Mouse (Mus musculus) G1E (cell line): ENCODE measurements around the gene Armh2. TPM values are rescaled to one million over a fixed set of nuclear protein-coding genes. Genes with fewer than 3 reads are reported as not detected.
A peak's percentile ranks its signal among the peaks of the same experiment; 100 is the strongest.
"Not testable (repeated sequence)": the region's sequence is repeated elsewhere in the genome, so short reads cannot be mapped to it uniquely, and the experiment has no call there.

Source experiments
- ATAC-seq: 2 replicates; pipeline ENCODE4 v1.8.0; 2016; ENCODE audit warnings: mild to moderate bottlenecking; ENCODE audit not compliant: insufficient number of reproducible peaks, poor library complexity, low FRiP score, severe bottlenecking; ENCODE audit errors: extremely low read depth
- DNase-seq: peaks from one replicate; pipeline ENCODE4 v3.0.0; 2012; ENCODE audit warnings: low spot score
- H3K27me3 ChIP-seq: 2 replicates; pipeline ENCODE4 v1.6.1; 2012; ENCODE audit warnings: mild to moderate bottlenecking, low read length, inconsistent platforms; ENCODE audit not compliant: insufficient read depth
- H3K36me3 ChIP-seq: replicated peaks from 2 replicates; pipeline ENCODE3; 2012; ENCODE audit warnings: mild to moderate bottlenecking, inconsistent platforms
- H3K4me1 ChIP-seq: 2 replicates; pipeline ENCODE4 v1.6.1; 2012; ENCODE audit warnings: low read depth, low read length, inconsistent platforms, mixed read lengths; ENCODE audit not compliant: insufficient read depth
- H3K4me3 ChIP-seq: 2 replicates; pipeline ENCODE4 v1.5.1; 2012; ENCODE audit warnings: low read depth, mild to moderate bottlenecking, inconsistent platforms, low read length, moderate library complexity, mixed read lengths
- H3K9me3 ChIP-seq: replicated peaks from 2 replicates; pipeline ENCODE4 v1.6.1; 2012; ENCODE audit warnings: inconsistent platforms
- CTCF ChIP-seq: IDR thresholded peaks from 2 replicates; pipeline ENCODE4 v1.5.1; 2012; ENCODE audit warnings: low read depth, low read length, inconsistent platforms, mixed read lengths
- GATA1 ChIP-seq: IDR thresholded peaks from 2 replicates; pipeline ENCODE4 v1.6.1; 2012; ENCODE audit warnings: borderline replicate concordance, low read length, inconsistent platforms, mixed read lengths
- GATA2 ChIP-seq: IDR thresholded peaks from 2 replicates; pipeline ENCODE4 v1.6.1; 2012; ENCODE audit warnings: low read depth, low read length, inconsistent platforms, borderline replicate concordance
- POLR2AphosphoS5 ChIP-seq: IDR thresholded peaks from 2 replicates; pipeline ENCODE4 v1.6.1; 2012; ENCODE audit warnings: low read depth, low read length, inconsistent platforms; ENCODE audit not compliant: insufficient replicate concordance
- TAL1 ChIP-seq: conservative IDR thresholded peaks from 2 replicates; pipeline ENCODE4 v1.6.1; 2012; ENCODE audit warnings: low read depth, low read length, inconsistent platforms, mixed read lengths
- polyA plus RNA-seq: library from polyadenylated mRNA; stranded (reverse); fragments of >175 nt; gene quantifications from 2 replicates; pipeline ENCODE4 v1.2.3, GENCODE M21; 2012
- total RNA-seq, 2 experiments: library from RNA; stranded (forward) in 1 of 2; stranded (reverse) in 1 of 2; fragments of 200-1000 nt in 1 of 2; fragments of >200 nt in 1 of 2; fragmentation: Nextera tagmentation in 1 of 2; gene quantifications; 2 replicates each; pipeline ENCODE4 v1.2.3; 2014 to 2017

Armh2 gene
- total and polyA plus RNA-seq, 3 experiments: 0.22 TPM; not detected in 2

DNA sequence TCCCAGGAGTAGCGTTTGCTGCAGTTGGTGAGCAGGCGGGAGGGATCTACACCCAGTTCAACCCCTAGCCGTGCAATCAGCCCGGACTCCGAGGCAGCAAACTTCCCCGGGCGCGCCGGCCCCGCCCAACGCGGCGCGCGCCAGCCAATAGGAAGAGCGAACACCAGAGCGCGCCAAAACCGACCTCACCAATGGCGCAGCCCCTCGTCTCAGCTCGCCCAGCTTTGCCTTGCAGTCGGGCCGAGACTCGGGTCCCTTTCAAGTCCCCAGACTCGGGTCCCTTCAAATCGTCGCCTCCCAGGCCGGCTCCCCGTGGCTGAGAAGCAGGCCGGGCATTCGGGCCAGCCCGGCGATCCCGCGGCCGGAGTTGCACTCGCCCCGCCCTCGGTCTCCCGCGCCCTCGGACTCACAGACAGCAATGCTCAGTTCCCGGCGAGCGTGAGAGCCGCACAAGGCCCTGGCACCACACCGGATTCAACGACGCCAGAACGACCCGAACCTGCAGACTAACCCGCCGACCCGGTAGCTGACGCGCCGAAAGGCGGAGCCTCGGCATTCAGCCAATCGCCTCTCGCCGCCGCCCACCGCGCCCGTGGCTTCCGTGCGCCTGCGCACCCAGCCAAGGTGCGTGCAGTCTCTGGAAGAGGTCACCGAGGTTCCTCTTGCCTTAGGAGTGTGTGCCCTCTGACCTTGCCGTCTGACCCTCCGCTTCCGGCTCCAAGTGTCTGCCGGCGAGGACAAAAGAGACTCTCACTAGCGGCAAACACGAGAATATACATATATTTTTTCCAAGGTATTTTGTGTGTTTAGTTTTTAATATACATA is 20.6 kb downstream of the Armh2 start, which contains the start of gene Gmnn:
Gmnn (minus strand) TSS at position 521 of the 825 bp plus-strand sequence.
- peak; percentile 82 for ATAC-seq

GRCm38 (mm10) chr13:24762254-24762653 is 21.2 kb downstream of the Armh2 start:
- Histone ChIP-seq H3K27me3 (no peaks in the 10 kb centered on the region), H3K4me1 (peaks cover 44% of the 10 kb centered on the region), H3K36me3 (peaks cover 35% of the 10 kb centered on the region), H3K4me3 (peak overlapping the region; percentile 93), H3K9me3 (no peaks in the 10 kb centered on the region)
- TF ChIP-seq POLR2AphosphoS5: no peak
- TF ChIP-seq GATA1: no peak
- no peak for TF ChIP-seq CTCF
- TF ChIP-seq GATA2: no peak
- TF ChIP-seq TAL1: no peak
- ATAC-seq (no peak), DNase-seq (no peak)

More for the DNA sequence above, 20.6 kb downstream of the Armh2 start, which contains the start of gene Gmnn:
- Histone ChIP-seq H3K4me1 (peaks cover 44% of the 10 kb centered on the region), H3K36me3 (peaks cover 41% of the 10 kb centered on the region), H3K9me3 (no peaks in the 10 kb centered on the region), H3K4me3 (peak within 1 kb of the TSS; percentile 93), H3K27me3 (no peaks in the 10 kb centered on the region)
- TF ChIP-seq CTCF: no peak
- no peak for TF ChIP-seq GATA1
- no peak for TF ChIP-seq TAL1
- no peak for TF ChIP-seq GATA2
- TF ChIP-seq POLR2AphosphoS5: no peak
- peak; percentile 95 for DNase-seq

- not testable (repeated sequence) for H3K9me3 ChIP-seq, ATAC-seq, H3K36me3 ChIP-seq, H3K27me3 ChIP-seq, H3K4me1 ChIP-seq, H3K4me3 ChIP-seq, DNase-seq
Observed at GRCm38 (mm10) chr13:24767809-24768208, 26.8 kb downstream of the Armh2 start.

DNA sequence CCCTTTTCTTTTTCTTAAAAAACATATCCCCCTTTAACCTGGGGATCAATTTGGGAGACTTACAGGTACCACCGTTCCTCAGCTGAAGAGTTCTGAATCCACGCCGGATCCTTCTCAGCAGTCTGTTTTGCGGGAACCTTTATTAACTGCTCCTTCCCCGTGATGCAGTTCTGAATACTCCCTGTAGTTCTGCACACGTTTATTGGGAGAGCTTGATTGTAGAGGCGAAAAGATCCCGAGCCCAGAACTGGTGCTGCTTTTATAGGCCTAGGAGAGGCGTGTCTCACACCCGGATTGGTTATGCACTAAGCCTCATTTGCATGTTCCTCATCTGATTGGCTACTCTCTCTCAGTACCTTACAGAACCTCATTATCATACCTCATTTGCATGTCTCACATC is 30.4 kb downstream of the Armh2 start:
- H3K4me3 ChIP-seq, H3K36me3 ChIP-seq, ATAC-seq, H3K4me1 ChIP-seq, H3K9me3 ChIP-seq, DNase-seq, H3K27me3 ChIP-seq: not testable (repeated sequence)

DNA sequence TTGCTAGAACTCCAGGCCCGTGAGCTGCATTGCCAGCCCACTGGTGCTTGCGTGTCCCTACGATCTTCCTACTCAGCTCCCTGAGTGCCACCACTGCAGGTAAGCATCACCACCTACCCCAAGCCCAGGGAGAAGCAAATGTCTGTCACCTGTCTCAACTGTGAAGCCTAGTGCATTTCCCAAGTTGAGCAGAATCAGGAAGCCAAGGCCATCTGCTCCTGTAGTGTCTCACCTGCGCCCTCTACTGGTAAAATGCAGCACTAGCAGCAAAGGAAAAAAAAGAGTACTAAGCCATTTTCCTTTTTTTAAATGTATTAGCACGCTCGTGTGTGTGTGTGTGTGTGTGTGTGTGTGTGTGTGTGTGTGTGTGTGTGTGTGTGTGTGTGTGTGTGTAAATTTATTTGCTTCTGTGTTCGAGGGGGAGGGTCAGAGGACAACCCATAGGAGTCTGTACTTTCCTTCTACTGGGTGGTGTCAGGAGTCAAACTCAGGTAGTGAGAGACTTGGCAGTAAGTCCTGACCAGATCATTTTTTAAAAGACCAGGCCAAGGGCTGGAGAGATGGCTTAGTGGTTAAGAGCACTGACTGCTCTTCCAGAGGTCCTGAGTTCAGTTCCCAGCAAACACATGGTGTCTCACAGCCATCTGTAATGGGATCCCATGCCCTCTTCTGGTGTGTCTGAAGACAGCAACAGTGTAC is 35.3 kb downstream of the Armh2 start:
- ATAC-seq: peak; percentile 45
- peak; percentile 25 for DNase-seq
- H3K27me3 ChIP-seq: peaks cover 25% of the 10 kb centered on the region
- H3K4me3 ChIP-seq: no peak overlapping the region
- H3K36me3 ChIP-seq: no peaks in the 10 kb centered on the region
- H3K9me3 ChIP-seq: no peaks in the 10 kb centered on the region
- peaks cover 2% of the 10 kb centered on the region; the same call in 1 of the 2 replicates for H3K4me1 ChIP-seq
- peak; percentile 89 for TF ChIP-seq CTCF
- TF ChIP-seq POLR2AphosphoS5: no peak

- H3K4me1 ChIP-seq: peaks cover 2% of the 10 kb centered on the region; the same call in 1 of the 2 replicates
- no peaks in the 10 kb centered on the region for H3K36me3 ChIP-seq
- H3K4me3 ChIP-seq: no peak overlapping the region
- H3K9me3 ChIP-seq: no peaks in the 10 kb centered on the region
- H3K27me3 ChIP-seq: peaks cover 31% of the 10 kb centered on the region
- DNase-seq (no peak), ATAC-seq (no peak)
- no peak for TF ChIP-seq TAL1
- TF ChIP-seq POLR2AphosphoS5: no peak
- no peak for TF ChIP-seq GATA2
- no peak for TF ChIP-seq CTCF
- TF ChIP-seq GATA1: no peak
Observed at GRCm38 (mm10) chr13:24778026-24778425, 37.0 kb downstream of the Armh2 start.
